Mouse (Mus musculus) liver, adult 2 months (tissue): ENCODE data around the gene Tsnaxip1. TPM values are rescaled to one million over a fixed set of nuclear protein-coding genes. Genes with fewer than 3 reads are reported as not detected.

ENCODE experiments used
- DNase-seq: peaks from one replicate; pipeline ENCODE4 v3.0.0-alpha.2; 2011; ENCODE audit warnings: low read depth, low spot score; ENCODE audit errors: extremely low read depth
- H3K27ac ChIP-seq: fragments of 200-500 bp; replicated peaks from 2 replicates; pipeline ENCODE4 v1.5.1; 2012; ENCODE audit warnings: low read depth, mild to moderate bottlenecking, control low read depth, inconsistent platforms, low read length; ENCODE audit not compliant: insufficient read depth
- H3K27me3 ChIP-seq: fragments of 200-500 bp; 2 replicates; pipeline ENCODE4 v1.6.1; 2012; ENCODE audit warnings: mild to moderate bottlenecking, moderate library complexity, low read length, inconsistent platforms; ENCODE audit not compliant: control insufficient read depth, insufficient read depth
- H3K36me3 ChIP-seq: fragments of 200-500 bp; 2 replicates; pipeline ENCODE4 v1.6.1; 2012; ENCODE audit warnings: low read length, inconsistent platforms; ENCODE audit not compliant: control insufficient read depth, insufficient read depth
- H3K4me1 ChIP-seq: fragments of 200-500 bp; 2 replicates; pipeline ENCODE4 v1.6.1; 2011; ENCODE audit warnings: low read length; ENCODE audit not compliant: control insufficient read depth, insufficient read depth
- H3K4me3 ChIP-seq: fragments of 200-500 bp; 2 replicates; pipeline ENCODE4 v1.5.1; 2011; ENCODE audit warnings: low read depth, mild to moderate bottlenecking, control low read depth, low read length, moderate library complexity; ENCODE audit not compliant: insufficient read depth
- H3K79me2 ChIP-seq: fragments of 200-500 bp; 2 replicates; pipeline ENCODE4 v1.6.1; 2012; ENCODE audit warnings: inconsistent platforms, mild to moderate bottlenecking, low read length, moderate library complexity; ENCODE audit not compliant: control insufficient read depth, insufficient read depth
- H3K9ac ChIP-seq: fragments of 200-500 bp; 2 replicates; pipeline ENCODE4 v1.6.1; 2012; ENCODE audit warnings: low read depth, mild to moderate bottlenecking, control low read depth, inconsistent platforms, low read length
- CTCF ChIP-seq: fragments of 200-500 bp; IDR thresholded peaks from 2 replicates; pipeline ENCODE4 v1.5.1; 2011; ENCODE audit warnings: low read depth, low read length, control low read depth
- POLR2A ChIP-seq: fragments of 200-500 bp; IDR thresholded peaks from 2 replicates; pipeline ENCODE4 v1.6.1; 2011; ENCODE audit warnings: low read length, control low read depth; ENCODE audit not compliant: insufficient read depth; ENCODE audit errors: extremely low read depth
- WGBS: fragments of 180-500 bp; shearing (Covaris S2); methylation state at CpG from one replicate; pipeline ENCODE4 v1.1.7; 2018; 5-methylcytosine and 5-hydroxymethylcytosine counted together
- polyA plus RNA-seq: library from polyadenylated mRNA; depleted of rRNA; stranded (reverse); fragments of >200 nt; gene quantifications from 2 replicates; pipeline ENCODE4 v1.2.3, GENCODE M21; 2012
- total RNA-seq: library from RNA; depleted of rRNA; stranded (reverse); fragments of >200 nt; gene quantifications from 2 replicates; pipeline ENCODE4 v1.2.3, GENCODE M21; 2014

Gene Tsnaxip1
- total and polyA plus RNA-seq, 2 experiments = not detected

DNA sequence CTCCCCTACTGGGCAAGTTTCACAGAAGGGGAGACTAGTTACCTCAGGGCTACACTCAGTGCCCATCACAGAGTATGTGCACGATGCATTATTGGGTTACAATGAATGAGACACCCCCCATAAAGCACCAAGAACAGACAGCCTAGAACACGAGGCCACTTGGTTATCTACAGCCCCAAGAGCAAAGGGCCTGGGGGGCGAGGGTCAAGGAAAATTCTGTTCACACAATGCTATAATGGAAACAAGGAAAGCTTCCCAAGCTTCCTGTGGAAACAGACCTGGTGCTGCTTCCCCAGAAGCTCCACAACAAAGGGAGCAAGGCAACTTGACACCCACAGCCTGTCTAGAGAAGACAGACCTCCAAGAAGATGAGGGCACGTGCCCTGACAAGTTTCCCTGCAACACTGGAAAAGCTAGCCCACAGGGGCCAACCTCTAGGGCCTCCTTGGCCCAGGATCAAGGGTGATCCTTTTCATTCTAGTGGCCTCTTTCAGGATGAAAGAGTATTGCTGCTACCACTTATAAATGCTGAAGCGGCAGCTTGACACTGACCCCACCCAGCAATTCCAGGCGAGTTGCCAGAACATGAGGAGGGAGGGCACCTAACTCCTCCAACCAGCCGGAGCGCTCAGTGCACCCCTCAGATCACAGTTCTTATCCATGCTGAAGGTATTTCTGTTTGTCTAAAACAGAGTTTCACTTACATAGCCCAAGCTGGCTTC, 28.3 kb upstream of the Tsnaxip1 start:
- Histone ChIP-seq H3K4me1 (peaks cover 31% of the 10 kb centered on the region), H3K4me3 (no peak overlapping the region), H3K9ac (peak overlapping the region; percentile 12; the same call in 1 of the 2 replicates), H3K27me3 (no peaks in the 10 kb centered on the region), H3K36me3 (peaks cover 2% of the 10 kb centered on the region; the same call in 1 of the 2 replicates), H3K79me2 (peaks cover 17% of the 10 kb centered on the region; the same call in 1 of the 2 replicates), H3K27ac (peak overlapping the region; percentile 93)
- TF ChIP-seq CTCF (no peak), POLR2A (no peak)
- peak; percentile 79 for DNase-seq
- WGBS = 25% methylated on average over 8 of the region's 8 CpGs

DNA sequence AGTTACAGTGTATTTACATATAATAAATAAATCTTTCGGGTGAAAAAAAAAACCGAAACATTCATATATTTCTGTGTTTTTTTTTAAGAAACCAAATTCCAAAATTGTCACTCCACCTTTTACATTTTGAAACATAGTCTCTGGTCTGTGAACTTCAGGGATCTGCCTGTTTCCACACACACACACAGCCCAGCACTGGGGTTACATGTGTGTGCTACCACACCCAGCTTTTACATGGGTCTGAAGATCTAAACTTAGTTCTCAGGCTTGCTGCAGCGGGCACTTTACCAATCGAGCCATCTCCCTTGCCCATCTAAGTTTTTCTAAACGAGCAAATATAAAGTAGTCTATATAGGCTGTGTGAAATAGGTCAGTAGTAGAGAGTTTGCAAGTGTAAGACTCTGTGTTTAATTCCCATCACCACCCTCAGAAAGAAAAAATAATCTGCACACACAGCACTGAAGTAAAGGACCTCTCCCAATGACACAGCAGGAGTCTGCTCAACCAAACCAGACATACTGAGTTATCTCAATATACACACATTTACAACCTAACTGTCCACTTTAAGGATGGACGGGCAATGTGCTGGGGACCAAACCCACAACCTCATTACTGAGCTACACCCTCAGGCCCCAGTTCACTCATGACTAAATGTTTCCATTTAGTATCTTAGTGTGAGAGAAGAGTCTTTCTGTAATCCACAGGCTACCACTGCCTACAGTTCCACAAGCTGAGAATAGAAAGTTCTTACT, 26.2 kb upstream of the Tsnaxip1 start:
- TF ChIP-seq POLR2A (no peak), CTCF (no peak)
- H3K27me3 ChIP-seq = no peaks in the 10 kb centered on the region
- H3K9ac ChIP-seq = no peak overlapping the region
- 90% methylated on average over 6 of the region's 6 CpGs for WGBS
- H3K27ac ChIP-seq = peak overlapping the region; percentile 52
- peaks cover 7% of the 10 kb centered on the region; the same call in 1 of the 2 replicates for H3K36me3 ChIP-seq
- peaks cover 34% of the 10 kb centered on the region for H3K4me1 ChIP-seq
- DNase-seq = no peak
- no peak overlapping the region for H3K4me3 ChIP-seq
- peaks cover 12% of the 10 kb centered on the region; the same call in 1 of the 2 replicates for H3K79me2 ChIP-seq

DNA sequence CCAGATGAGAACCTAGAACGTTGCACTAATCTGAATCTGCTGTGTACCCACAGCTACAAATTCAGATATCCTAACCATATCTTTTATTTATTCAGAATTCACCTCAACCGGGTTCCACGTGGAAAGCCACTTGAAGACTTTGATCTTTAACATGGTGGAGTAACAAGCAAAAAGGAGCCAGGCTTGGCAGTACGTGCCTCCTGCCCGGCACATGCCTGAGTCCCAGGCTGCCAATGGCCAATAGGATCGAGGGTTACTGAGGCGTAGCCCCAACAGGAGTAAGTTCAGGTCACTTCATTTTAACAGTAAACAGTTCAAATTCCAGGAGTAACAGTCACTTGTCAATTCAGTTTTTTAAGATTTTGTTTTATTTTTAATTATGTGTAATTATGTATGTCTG, 22.7 kb upstream of the Tsnaxip1 start:
- H3K27ac ChIP-seq = peak overlapping the region; percentile 100
- H3K79me2 ChIP-seq = peaks cover 24% of the 10 kb centered on the region; the same call in 1 of the 2 replicates
- TF ChIP-seq POLR2A (no peak), CTCF (no peak)
- H3K4me3 ChIP-seq = no peak overlapping the region
- 19% methylated on average over 7 of the region's 7 CpGs for WGBS
- peak overlapping the region; percentile 69 for H3K9ac ChIP-seq
- no peaks in the 10 kb centered on the region for H3K27me3 ChIP-seq
- peaks cover 5% of the 10 kb centered on the region for H3K36me3 ChIP-seq
- H3K4me1 ChIP-seq = peaks cover 39% of the 10 kb centered on the region
- DNase-seq = peak; percentile 100

DNA sequence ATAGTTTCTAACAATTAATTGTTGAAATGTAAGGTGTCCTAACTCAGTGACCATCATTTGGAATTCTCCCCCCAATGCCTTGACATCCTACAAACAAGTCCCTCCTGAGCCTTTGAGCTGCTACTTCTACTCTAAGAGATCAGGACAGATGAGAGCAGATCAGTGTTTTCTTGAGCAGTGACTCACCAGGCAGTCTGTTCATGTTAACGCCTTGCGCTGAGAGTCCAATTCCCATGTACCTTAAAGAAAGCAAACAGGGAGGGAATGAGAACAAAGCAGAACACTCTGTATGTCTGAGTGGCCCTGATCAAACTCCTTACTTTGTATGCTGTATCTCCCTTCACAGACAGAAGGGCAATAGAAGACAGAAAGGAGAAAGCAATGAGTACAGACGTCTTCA, 22.2 kb upstream of the Tsnaxip1 start:
- DNase-seq = no peak
- H3K36me3 ChIP-seq = peaks cover 5% of the 10 kb centered on the region
- H3K79me2 ChIP-seq = peaks cover 24% of the 10 kb centered on the region; the same call in 1 of the 2 replicates
- peak overlapping the region; percentile 100 for H3K27ac ChIP-seq
- 51% methylated on average over 3 of the region's 3 CpGs for WGBS
- no peak for TF ChIP-seq CTCF
- TF ChIP-seq POLR2A = no peak
- H3K27me3 ChIP-seq = no peaks in the 10 kb centered on the region
- H3K4me3 ChIP-seq = no peak overlapping the region
- H3K9ac ChIP-seq = peak overlapping the region; percentile 65
- peaks cover 38% of the 10 kb centered on the region for H3K4me1 ChIP-seq

DNA sequence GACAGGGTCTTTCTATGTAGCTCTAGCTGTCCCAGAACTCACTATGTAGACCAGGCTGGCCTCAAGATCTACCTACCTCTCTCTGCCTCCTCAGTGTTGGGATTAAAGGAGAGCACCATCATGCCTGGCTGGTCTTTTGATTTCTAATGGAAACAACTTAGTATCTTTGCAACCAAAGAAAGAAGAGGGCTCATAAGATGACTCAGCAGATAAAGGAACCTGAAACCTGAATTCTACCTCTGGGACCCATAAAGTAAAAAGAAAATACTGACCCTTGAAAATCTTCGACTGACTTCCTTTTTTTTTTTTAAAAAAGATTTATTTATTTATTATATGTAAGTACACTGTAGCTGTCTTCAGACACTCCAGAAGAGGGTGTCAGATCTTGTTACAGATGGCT, 21.6 kb upstream of the Tsnaxip1 start:
- DNase-seq = no peak
- no peaks in the 10 kb centered on the region for H3K27me3 ChIP-seq
- no peak for TF ChIP-seq POLR2A
- TF ChIP-seq CTCF = no peak
- H3K36me3 ChIP-seq = peaks cover 5% of the 10 kb centered on the region
- WGBS = 73% methylated on average over 1 of the region's 1 CpGs
- H3K4me1 ChIP-seq = peaks cover 43% of the 10 kb centered on the region
- H3K79me2 ChIP-seq = peaks cover 29% of the 10 kb centered on the region; the same call in 1 of the 2 replicates
- peak overlapping the region; percentile 28; the same call in 1 of the 2 replicates for H3K9ac ChIP-seq
- no peak overlapping the region for H3K4me3 ChIP-seq
- peak overlapping the region; percentile 100 for H3K27ac ChIP-seq
